Mouse (Mus musculus) skeletal muscle tissue, adult 2 months (tissue): ENCODE measurements around the gene Sap30.

Source experiments
- DNase-seq: peaks from one replicate; pipeline ENCODE4 v3.0.0-alpha.2; 2012; ENCODE audit warnings: low read depth, low spot score

The Sap30 gene

DNA sequence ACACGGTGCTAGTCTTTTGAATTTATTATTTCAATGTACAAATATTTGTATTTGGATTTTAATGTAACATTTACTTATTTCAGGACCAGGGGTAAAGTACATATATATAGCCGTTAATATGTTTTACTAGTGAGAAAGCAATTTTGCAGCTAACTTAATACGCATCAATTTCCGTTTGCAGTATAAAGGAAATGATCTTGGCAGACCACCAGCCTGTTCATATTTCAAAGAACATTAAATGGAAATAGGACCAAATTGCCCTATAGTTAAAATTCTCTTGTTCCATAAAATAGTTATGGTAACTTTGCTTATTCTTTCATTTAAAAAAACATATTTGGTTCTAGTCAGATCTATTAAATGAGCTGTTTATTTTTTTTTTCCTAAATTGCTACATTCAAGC is 46.5 kb downstream of the Sap30 start:
- DNase-seq: no peak

DNA sequence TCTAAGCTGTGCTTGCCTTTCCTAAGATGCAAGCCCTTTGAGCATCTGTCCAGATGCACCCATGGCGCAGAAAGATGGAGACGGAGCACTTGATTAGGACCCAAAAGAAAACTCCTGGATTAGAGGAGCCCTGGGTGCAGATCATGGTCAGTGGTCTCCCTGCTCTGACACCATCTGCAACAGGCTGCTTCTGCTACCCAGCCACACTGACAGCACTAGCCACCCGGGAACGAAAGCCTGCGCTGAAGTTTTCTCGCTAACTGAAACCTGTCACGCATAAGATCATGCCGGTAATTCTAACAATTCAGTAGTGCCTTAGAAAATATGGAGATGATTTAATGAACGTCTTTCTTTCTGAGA is 51.2 kb downstream of the Sap30 start:
- DNase-seq: no peak

DNA sequence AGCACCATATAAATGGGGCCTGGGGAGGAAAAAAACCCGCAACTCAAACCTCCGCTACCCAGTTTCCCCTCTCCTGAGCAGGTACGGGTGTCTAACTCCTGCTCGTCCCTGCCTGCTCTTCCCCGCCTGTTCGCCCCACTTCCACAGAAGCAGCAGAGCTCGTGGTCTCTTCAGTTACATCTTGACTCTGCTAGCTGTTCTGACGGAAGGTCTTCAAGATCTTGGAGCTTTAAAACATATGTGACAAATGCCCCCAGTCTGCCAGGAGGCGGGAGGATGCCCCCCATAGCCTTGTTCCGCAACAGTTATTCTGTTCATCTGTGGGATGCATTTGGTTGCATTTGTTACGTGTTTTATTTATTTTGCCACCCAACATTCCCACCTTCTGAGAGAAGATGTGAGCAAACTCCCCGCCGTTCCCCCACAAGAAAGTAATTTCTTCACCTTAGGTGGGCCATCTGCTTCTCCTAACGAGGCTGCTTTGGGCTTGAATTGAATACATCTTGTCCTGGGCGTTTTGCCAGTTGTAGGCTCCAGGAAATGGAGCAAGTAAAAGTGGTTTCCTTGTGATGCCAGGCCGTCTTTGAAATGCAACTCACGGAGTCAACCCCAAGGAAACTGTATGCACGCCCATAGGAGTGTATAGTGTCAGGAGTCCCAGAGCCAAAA is 51.8 kb downstream of the Sap30 start:
- DNase-seq: no peak

DNA sequence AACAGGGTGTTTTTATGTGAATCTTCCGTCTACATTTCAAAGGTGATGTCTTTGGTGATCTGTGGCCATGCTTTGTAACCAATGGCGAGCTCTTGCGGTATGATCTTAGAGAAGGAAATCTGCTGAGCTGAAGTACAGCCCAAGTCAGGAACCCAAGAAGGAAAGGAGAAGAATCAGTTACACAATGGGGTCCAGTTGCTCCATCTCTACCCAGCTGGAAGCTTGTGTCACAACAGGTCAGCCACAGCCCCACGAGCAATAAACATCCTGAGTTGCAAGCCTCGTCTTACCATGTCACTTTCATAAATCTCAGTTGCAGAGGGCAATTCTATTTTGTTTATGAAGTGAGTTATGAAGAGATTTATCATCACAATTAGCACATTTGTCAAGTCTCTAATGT is 54.9 kb downstream of the Sap30 start:
- no peak for DNase-seq
